Mouse (Mus musculus) retina, embryonic 14.5 days (tissue): Measurements from ENCODE around the gene Ppp1r9a.
A peak's percentile ranks its signal among the peaks of the same experiment; 100 is the strongest.
"Not testable (repeated sequence)": the region's sequence is repeated elsewhere in the genome, so short reads cannot be mapped to it uniquely, and the experiment has no call there.

Experiments
- DNase-seq: peaks from one replicate; pipeline ENCODE4 v3.0.0-alpha.2; 2015; ENCODE audit warnings: low spot score

The Ppp1r9a gene

DNA sequence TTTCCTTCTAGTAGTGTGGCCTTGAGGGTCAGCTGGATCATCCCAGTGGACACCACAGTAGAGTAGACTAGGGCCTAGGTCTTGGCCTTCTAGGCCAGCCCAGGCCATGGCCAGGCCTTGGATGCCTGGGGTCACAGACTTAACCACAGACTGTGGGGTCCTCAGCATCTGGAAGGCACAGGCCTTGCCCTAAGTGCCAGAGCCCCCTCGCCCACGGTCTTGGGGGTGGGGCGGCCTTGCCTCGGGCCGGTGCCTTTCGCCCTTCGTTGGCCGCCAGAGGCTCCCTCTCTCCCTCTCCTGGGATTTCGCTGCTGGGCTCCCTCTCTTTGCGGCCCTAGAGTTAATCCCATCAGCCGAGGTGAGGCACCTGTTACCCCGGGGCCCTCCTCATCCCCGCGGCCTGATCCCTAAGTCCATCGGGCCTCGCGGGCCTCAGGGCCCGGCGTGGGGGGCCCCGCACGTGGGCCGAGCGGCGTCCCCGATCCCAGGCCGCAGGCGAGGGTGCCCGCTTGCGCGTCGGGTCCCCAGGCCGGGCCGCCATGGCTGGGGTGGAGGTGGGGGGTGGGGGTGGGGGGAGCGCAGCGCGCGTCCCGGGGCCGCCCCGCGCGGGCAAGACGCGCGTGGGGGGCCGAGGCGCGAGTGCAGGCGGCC lies at the start of gene Ppp1r9a:
Gene Ppp1r9a (plus strand): TSS at position 244 of the 651 bp plus-strand sequence.
- DNase-seq = peak; percentile 81

DNA sequence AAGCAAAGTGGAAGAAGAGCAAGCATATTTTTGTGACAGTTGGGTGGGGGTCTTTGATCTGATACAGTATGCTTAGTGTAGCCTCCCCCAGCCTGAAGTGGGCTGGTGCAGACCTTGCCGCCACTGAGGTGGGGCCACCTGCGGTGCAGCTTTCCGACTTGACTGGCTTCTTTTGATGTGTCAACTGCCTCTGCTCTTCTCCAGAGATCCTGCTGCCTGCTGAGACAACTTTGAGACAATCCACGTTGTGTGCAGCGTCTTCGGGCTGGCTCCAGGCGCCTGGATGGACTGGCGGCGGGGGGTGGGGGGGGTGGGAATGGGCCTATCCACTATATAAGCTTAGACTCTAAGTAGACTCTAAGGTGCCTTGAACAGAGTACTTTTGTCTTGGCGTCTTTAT lies 47.5 kb upstream of the Ppp1r9a start:
- no peak for DNase-seq

DNA sequence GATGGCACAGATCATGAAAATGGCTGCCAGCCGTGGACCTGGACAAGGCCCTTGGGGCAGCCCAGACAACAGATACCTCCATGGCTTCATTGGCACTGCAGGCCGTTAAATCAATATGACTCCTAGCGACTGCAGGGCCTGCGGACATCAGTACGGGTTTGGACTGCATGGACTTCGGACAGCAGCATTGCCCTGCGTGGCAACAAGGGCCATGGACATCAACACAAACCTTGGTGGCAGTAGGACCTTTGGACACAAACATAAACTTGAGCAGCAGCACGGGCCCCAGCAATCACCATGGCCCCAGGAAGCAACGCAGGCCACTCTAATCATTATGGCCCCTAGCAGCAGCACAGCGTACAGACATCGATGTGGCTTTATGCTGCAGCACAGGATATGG lies 45.8 kb upstream of the Ppp1r9a start:
- no peak for DNase-seq

DNA sequence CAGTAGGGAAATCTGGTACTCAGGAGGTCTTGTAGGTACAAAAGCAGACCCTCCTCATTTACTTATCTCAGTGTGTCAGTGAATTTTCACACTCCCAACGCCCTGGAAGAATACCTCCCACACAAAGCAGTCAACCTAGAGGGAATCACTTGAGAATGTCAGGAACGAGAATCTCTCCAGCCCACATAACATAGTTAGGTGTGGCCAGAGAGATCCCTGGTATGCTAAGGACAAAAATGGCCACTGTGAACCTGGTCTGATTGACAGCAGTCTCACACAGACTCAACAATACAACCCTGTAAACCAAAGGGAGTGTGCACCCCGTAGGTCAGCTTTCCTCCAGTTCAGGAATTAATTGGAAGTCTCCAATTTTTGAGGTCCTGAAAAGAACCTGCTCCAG lies 18.4 kb upstream of the Ppp1r9a start:
- no peak for DNase-seq

DNA sequence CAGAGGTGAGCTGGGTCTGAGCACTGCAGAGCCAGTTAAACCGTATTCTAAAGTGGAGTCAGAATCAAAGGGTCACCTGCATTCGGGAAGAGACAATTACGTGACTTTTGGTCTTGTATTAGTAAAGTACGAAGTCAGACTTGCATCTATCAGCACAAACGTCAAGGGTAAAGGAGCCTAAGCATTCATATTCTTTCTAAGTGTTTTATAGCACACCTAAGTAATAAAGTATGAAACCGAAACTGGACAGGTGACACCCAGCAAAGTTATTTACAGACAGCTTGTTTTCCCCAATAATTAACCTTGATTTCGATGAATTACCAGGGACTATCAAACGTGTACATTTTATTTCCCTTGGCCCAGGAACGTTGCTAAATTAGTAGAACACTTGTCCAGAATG lies 13.2 kb upstream of the Ppp1r9a start:
- no peak for DNase-seq

DNA sequence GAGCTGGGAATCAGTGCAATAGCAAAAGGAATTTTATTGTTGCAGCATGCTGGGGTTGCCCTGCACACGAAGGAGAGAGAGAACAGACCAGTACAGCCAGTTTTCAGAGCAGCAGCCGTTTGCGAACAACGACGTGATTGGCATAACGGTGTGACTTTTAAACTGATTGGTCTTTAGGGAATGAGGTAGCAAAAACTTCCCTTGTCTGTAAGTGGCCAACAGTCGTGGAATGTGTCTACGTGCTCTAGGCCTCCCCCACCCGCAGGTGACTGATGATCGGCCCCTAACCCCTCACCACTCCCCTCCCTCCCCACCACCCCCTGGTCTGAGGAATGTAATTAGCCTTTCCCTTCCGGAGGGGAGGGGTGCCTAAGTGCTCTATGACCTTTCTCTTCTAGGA lies 10.3 kb upstream of the Ppp1r9a start:
- no peak for DNase-seq

DNA sequence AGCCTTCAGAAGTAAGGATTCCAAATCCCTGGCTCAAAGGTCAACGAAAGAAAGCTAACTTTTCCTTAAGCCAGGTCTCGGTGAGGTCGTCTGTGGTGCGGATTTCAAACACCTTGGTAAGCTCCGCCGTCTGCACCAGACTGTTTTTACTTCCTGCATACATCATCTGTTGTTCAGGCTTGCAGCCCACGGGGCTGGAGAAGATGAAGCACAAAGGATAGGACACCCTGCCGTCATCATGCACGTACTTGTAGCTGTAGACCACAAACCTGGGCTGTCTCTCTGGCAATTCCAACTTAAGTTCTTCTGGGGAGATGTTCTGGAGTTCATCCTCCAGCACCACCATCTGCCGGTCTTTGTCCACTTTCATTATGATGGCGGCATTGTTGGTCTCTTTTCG lies 9.4 kb upstream of the Ppp1r9a start:
- not testable (repeated sequence) for DNase-seq

DNA sequence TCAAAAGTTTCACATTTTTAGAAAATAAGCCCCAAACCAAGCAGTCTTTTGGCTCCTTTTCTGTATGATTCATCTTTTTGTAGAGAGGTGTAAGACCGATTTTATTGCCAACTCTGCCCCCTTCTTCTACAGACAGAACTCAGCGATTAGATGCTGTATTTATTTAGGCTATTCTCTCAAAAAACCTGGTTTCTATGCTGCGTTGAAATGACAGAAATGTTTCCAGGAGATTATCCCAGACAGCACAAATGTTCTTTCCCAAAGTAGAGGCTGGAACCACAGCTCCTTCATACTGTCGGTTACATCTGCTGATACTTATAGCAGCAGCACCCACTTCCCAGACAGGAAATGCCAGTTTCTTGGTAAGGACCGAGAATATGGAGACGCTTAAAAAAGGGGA lies 2.8 kb upstream of the Ppp1r9a start:
- no peak for DNase-seq

DNA sequence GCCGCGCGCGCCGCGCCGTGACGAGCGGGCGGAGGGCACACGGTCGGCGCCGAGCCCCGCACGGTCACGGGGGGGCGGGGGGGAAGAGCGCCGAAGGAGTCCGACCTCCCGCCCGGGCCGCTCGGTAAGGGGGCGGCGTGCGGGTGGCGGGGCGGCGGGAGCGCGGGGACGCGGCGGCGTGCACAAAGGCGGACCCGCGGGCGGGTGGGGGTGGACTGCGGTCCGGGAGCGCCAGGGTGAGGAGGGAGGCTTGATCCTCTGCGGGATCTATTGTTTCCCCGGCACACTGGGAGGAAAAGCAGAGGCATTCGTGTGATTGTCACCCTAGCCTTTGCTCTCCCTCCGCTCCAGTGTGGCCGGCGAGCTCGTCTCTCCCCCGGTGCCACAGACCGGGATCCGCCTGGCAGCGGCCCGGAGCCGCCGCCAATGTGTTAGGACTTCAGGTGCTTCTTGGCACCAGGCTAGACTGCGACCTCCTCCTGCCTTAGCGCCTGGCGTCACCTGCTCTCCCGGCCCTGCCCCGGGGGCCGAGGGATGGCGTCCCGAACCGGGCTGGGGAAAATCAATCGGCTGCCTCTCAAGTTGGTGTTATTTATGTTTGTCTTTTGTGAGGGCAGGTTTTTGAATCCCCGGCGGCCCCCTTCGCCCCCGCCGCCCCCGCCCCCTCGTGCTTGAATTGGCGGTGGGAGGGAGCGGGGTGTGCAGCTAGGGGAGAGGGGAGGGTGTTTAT lies 773 bp downstream of the Ppp1r9a start:
- DNase-seq = peak; percentile 66

DNA sequence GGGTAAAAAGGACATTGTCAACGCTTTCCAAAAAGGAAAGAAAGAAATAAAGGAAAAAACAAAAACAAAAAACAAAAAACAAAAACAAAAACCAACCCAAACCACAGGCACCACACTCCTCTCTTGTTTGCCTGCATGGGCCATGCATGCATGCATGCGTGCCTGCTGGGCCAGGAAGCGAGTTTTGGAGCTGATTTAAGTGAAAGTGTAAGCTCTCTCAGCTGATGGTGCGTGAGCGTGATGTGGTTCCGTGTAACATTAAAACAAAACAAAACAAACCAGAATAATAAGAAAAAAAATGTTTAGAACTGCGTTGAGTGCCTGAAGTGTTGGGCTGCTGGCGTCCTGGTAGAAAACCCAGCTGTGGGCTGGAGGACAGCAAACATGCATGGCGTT lies 1.3 kb downstream of the Ppp1r9a start:
- DNase-seq = peak; percentile 33

DNA sequence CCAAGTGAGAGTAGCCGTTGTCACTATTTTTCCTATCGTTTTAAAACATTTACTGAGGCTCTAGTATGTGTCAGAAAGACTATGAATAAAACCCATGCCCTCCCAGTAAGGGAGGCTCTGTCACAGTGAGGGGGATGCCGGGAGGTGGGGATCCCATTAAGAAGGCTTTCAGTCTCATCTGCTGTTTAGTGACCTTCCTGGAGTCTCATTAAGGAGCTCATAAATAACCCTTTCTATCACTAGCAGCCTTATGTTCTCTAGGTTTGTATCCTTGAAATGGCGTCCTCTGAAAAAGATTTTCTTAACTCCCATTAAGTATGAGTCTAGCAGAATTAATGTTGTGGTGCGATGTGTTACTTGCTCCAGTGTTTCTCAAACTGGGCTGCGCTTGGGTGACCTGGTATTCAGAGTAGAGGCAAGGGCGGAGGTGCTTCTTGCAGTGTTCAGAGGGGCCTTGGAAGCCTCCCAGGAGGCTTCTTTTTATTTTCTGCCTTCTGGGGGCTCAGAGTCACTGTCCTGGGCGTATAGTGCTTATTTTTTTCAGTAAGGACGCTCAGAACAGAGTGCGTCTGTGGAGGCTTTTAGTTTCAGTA lies 7.4 kb downstream of the Ppp1r9a start:
- DNase-seq = peak; percentile 36

DNA sequence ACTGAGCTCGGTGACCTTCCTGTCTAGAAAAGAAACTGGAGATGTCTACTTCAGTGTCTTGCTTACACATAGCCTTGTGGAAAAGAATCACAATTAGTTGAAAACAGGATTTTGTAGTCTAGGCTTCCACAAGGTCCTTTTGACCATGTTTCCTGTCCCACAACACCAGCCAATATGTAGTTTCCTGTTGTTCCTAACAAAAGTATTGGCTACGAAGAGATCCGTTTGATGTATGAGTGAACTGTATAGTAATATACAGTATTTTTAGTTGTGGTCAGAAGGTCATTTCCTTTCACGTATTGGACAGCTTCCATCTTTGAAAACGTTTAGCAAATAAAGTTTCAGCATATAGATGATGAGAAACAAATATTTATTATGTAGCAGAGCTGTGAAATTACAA lies 15.8 kb downstream of the Ppp1r9a start:
- DNase-seq = no peak

DNA sequence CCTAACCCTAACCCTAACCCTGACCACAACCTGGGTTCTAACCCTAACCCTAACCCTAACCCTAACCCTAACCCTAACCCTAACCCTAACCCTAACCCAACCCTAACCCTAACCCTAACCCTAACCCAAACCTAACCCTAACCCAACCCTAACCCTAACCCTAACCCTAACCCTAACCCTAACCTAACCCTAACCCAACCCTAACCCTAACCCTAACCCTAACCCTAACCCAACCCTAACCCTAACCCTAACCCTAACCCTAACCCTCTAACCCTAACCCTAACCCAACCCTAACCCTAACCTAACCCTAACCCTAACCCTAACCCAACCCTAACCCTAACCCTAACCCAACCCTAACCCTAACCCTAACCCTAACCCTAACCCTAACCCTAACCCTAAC lies 21.1 kb downstream of the Ppp1r9a start:
- not testable (repeated sequence) for DNase-seq

DNA sequence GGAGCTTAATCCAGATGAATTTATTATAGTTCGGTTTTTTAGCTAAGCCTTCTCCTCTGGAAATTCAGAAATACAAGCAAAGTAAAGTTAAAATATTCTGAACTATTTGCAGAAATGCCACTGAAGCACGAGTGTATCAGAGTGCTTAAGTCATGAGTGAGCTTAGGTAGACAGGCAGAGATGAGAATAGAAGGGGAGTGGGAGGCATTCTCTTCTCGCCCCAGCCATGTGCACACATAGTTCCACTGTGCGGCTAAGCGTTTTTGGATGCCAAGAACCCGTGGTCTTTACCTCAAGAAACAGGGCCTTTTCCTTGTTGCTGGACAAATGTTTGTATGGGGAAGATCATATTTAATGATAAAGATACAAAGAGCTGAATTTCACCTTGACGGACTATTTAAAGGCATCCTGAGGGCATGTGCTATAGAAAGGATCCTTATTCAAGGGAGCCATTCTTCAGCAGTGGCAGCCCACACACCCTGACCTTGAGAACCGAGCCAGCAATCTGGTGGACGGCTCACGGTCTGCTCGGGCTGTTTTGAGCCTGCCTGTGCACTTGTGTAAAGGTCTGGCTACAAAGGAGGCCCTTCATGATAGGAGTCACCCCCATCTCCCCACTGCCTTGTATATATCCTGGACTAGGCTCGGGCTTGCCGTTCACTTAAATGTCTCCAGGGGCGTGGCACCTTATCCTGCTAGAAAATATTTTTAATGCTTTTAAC lies 23.4 kb downstream of the Ppp1r9a start:
- DNase-seq = no peak

DNA sequence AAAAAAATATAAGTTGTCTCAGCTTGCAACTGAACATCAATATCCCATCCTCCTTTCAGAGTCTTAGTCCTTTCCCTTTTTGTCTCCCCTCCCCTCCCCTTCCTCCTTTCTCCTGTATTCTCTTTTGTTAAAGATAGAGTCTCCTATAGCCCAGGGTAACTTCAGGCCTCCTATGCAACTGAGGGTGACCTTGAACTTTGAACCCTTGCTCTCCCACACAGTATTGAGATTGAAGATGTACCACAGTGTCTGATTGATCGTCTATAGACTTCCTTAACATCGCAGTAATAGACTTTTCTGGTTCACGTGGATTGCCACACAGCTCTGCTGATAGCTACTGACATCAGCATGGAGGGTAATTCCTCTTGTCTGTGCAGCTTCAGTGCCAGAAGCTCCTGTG lies 27.6 kb downstream of the Ppp1r9a start:
- no peak for DNase-seq

DNA sequence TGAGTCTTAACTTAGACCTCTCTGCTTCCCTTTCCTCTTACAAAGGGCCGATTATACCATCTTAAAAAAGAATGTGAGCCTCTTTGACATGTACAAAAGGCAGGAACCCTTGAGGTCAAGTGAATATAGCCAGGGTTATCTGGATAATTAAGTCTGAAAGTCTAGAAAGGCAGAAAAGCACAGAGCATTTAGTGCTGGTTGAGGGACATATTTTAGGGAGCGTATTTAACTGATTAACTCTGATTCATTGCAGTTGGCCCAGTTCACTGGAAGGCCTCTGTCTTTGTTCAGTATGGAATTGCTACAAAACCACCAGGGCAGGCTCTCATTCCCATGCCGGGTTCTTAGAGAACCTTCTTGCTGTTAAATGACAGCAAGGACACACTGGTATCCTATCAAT lies 36.2 kb downstream of the Ppp1r9a start:
- peak; percentile 52 for DNase-seq

DNA sequence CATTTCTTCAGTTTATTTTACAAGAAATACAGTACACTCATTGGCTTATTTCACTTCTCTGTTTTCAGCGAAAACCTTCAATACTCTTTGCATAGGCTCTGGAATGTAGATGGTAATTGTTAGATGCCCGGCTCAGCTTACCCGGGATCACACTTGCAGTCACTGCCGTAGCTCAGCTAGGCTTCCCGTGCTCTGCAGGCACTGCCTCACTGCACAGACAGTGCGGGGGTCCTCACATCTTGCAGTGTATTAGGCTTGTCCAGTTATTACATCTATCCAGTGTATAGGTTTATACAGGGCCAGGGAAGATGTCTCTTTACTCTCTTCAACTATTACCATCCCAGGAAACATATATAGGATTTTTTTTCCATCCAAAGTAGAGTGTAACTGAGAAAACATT lies 37.4 kb downstream of the Ppp1r9a start:
- no peak for DNase-seq

DNA sequence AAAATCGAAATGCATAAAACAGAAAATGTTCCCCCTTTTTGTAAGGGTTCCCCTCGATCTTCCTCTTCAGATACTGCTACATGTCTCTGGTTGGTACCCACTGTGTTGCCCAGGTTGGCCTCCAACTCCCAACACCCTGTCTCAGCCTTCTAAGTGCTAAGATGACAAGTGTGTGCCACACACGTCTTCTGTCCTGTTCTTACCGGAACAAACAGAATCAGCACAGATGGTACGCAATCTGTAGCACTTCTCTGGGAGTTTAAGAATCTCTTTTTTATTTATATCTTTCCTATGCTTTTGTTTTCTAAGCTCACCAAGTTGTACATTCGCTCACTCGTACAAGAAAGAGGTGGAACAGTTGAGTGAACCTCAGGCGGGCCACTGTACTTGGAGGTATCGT lies 37.9 kb downstream of the Ppp1r9a start:
- no peak for DNase-seq

DNA sequence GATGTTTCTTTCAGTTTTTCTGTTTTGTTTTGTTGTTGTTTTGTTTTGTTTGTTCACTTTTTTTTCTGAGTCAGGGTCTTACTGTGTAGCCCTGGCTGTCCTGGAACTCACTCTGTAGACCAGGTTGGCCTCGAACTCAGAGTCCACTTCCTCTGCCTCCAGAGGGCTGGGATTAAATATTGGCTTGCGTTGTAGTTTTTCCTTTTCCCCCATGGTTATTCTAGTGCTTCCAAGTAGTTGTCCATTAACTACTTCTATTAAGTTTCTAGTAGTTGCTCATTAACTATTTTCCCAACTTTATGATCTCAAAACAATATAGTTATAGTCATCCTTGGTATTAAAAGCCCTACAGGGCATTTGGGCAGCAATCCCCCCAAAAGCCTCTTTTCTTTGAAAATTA lies 41.1 kb downstream of the Ppp1r9a start:
- no peak for DNase-seq

DNA sequence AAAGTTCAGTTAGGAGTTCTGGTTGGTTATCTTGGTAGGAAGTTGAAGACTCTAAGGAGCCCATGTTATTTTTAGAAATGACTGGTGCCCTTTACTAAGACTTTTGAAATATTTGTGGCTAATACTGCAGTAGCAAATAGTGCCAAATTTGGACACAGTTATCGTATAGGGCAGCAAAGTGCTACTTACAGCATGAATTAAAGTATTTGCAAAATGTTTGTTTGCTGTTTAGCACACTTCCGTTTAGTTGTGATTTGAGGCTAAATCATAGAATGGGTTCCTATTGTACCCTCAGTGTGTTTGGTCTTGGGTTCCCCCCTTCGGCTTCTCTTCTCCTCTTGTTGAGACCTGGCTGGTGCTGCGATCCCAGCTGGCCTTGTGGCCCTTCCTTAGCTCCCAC lies 45.3 kb downstream of the Ppp1r9a start:
- no peak for DNase-seq

DNA sequence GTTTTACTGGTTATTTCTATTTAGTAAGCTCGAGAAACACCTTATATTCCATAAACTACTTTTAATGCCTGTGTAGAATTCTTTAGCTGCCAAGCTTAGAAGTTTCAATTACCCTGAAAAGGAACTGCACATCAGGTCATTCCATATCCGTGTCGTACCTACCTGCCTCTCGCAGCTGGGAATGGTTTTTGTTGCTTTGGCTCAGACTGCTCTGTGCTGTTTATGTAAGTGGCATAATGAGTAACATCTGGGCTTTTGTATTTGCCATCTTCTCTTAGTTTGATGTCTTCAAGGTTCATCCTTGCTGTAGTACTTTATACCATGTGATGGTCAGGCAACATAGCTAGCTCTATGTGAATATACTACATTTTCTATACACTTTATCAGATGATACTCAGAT lies 47.0 kb downstream of the Ppp1r9a start:
- DNase-seq = no peak

DNA sequence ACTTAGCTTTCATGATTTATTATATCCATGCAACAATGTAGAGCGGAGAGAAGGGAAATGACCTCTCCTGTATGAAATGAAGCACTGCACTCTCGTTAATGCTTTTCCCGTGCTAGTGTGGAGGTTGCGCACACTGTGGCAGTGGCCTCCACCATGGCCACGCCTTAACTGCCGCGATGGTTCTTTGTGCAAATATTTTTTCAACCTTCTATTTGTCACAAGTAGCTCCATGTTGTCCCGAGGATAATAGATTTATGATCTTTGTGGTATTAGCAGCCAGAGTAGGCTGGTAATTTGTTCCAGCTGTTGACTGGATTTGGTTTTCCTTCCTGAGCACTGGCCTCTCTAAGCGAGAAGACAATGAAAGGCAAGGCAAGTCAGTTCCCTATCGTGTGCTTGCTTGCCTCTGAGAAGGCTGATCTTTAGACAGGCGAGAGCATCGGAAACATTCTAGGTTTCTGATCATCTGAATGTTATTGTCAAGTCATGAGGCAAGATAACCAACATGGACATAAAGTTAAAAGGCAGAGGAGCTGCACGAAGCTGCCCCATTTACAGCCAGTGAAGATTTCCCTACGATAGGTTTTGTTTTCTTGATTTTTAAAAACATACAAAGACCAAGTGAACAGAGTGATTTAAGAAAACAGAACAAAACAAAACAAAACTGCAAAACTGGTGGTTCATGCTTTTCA lies 50.5 kb downstream of the Ppp1r9a start:
- DNase-seq = no peak
